Mouse (Mus musculus) limb, embryonic 15.5 days (tissue): ENCODE measurements around the gene Nek11. TPM values are rescaled to one million over a fixed set of nuclear protein-coding genes. Genes with fewer than 3 reads are reported as not detected.
"Not testable (repeated sequence)": the region's sequence is repeated elsewhere in the genome, so short reads cannot be mapped to it uniquely, and the experiment has no call there.

Experiments used
- ATAC-seq: fragments of 200-750 bp; cut with Nextera tagmentation; 2 replicates; pipeline ENCODE4 v1.8.0; 2017; ENCODE audit warnings: low read depth, moderate TSS enrichment; ENCODE audit not compliant: insufficient number of reproducible peaks, low FRiP score, low TSS enrichment
- H3K27ac ChIP-seq: fragments of 300-500 bp; sonication (generic); 2 replicates; pipeline ENCODE4 v1.5.1; 2015; ENCODE audit warnings: moderate library complexity, mild to moderate bottlenecking, inconsistent platforms
- H3K27me3 ChIP-seq: fragments of 300-500 bp; sonication (generic); 2 replicates; pipeline ENCODE4 v1.6.1; 2015; ENCODE audit warnings: inconsistent platforms
- H3K36me3 ChIP-seq: fragments of 300-500 bp; sonication (generic); 2 replicates; pipeline ENCODE4 v1.6.1; 2015; ENCODE audit warnings: inconsistent platforms
- H3K4me1 ChIP-seq: fragments of 300-500 bp; sonication (generic); 2 replicates; pipeline ENCODE4 v1.6.1; 2015; ENCODE audit warnings: inconsistent platforms
- H3K4me2 ChIP-seq: fragments of 300-500 bp; sonication (generic); 2 replicates; pipeline ENCODE4 v1.6.1; 2015; ENCODE audit warnings: mild to moderate bottlenecking, inconsistent platforms
- H3K4me3 ChIP-seq: fragments of 300-500 bp; sonication (generic); 2 replicates; pipeline ENCODE4 v1.5.1; 2015; ENCODE audit warnings: mild to moderate bottlenecking, inconsistent platforms
- H3K9ac ChIP-seq: fragments of 300-500 bp; sonication (generic); 2 replicates; pipeline ENCODE4 v1.6.1; 2015; ENCODE audit warnings: inconsistent platforms
- H3K9me3 ChIP-seq: fragments of 300-500 bp; sonication (generic); 2 replicates; pipeline ENCODE4 v1.6.1; 2016; ENCODE audit warnings: inconsistent platforms
- WGBS: fragments of 180-500 bp; shearing (Covaris S2); methylation state at CpG from one replicate; pipeline ENCODE4 v1.1.7; 2015; 5-methylcytosine and 5-hydroxymethylcytosine counted together
- polyA plus RNA-seq: library from polyadenylated mRNA; unstranded; fragments of >200 nt; fragmentation: Nextera tagmentation; extraction: Ambion mirVana; gene quantifications from 2 replicates; pipeline ENCODE4 v1.2.1, GENCODE M21; 2015

The Nek11 gene
- polyA plus RNA-seq, 1 experiment from 2014 or later, result 0.17 TPM

- WGBS, result under 1% methylated on average over 60 of the region's 60 CpGs
- peak within 1 kb of the TSS; percentile 82 for H3K4me2 ChIP-seq
- no peaks in the 10 kb centered on the region for H3K36me3 ChIP-seq
- peak within 1 kb of the TSS; percentile 70 for H3K4me3 ChIP-seq
- H3K27ac ChIP-seq, result peak within 1 kb of the TSS; percentile 70
- H3K27me3 ChIP-seq, result no peaks in the 10 kb centered on the region
- ATAC-seq, result peak; percentile 91
- H3K4me1 ChIP-seq, result peaks cover 8% of the 10 kb centered on the region
- H3K9me3 ChIP-seq, result no peaks in the 10 kb centered on the region
- peak within 1 kb of the TSS; percentile 65 for H3K9ac ChIP-seq
Observed at GRCm38 (mm10) chr9:105131253-105132001, 263.9 kb downstream of the Nek11 start, which contains the start of gene Nudt16. Gene Nudt16, minus strand, starts transcription at chr9:105131824.

- Histone ChIP-seq H3K4me3 (no peak overlapping the region), H3K27me3 (no peaks in the 10 kb centered on the region), H3K4me2 (no peak overlapping the region), H3K4me1 (peaks cover 8% of the 10 kb centered on the region), H3K27ac (no peak overlapping the region), H3K9me3 (no peaks in the 10 kb centered on the region), H3K36me3 (no peaks in the 10 kb centered on the region), H3K9ac (no peak overlapping the region)
- no peak for ATAC-seq
- WGBS, result 92% methylated on average over 8 of the region's 8 CpGs
Observed at GRCm38 (mm10) chr9:105130331-105130730, 265.0 kb downstream of the Nek11 start.

GRCm38 (mm10) chr9:105125206-105125605, 270.1 kb downstream of the Nek11 start:
- WGBS, result 78% methylated on average over 3 of the region's 3 CpGs
- not testable (repeated sequence) for H3K9ac ChIP-seq

More at GRCm38 (mm10) chr9:105125206-105125605, 270.1 kb downstream of the Nek11 start:
- H3K9me3 ChIP-seq, H3K4me1 ChIP-seq, ATAC-seq, H3K27me3 ChIP-seq, H3K4me2 ChIP-seq, H3K27ac ChIP-seq, H3K4me3 ChIP-seq, H3K36me3 ChIP-seq: not testable (repeated sequence)

Other genes starting within 250 kb of the Nek11 start
- gene Aste1, start 132 bp downstream of the Nek11 start, polyA plus RNA-seq, result 11.4 and 12.6 TPM in 2 replicates
- gene Atp2c1, start 131.8 kb upstream of the Nek11 start, polyA plus RNA-seq, result 56.2 and 59.1 TPM in 2 replicates
- gene Pik3r4, start 247.5 kb upstream of the Nek11 start, polyA plus RNA-seq, result 17.0 and 20.5 TPM in 2 replicates